Mouse (Mus musculus): ENCODE results near the gene Lst1. TPM values are rescaled to one million over a fixed set of nuclear protein-coding genes. Genes with fewer than 3 reads are reported as not detected.

The Lst1 gene
- polyA plus RNA-seq, 1 experiment = 18.9 TPM

- Histone ChIP-seq H3K4me1 (ENCODE audit: control insufficient read depth, insufficient read depth, low read length) (no peaks in the 10 kb centered on the region; the same call in 1 of the 2 replicates), H3K4me3 (ENCODE audit: insufficient read depth, low read length) (no peak overlapping the region), H3K27ac (ENCODE audit: insufficient read depth, low read length) (0 out of 2 replicates have a peak overlapping the region, but pooled peaks have one; percentile 1)
- TF ChIP-seq POLR2A (IDR thresholded peaks at IDR 0.05; ENCODE audit: extremely low read depth, insufficient read depth, low read length) = no peak
- TF ChIP-seq CTCF (IDR thresholded peaks at IDR 0.05; ENCODE audit: extremely low read depth, insufficient read depth, low read length) = no peak
Measured at GRCm38 (mm10) chr17:35174201-35174977, 13.8 kb downstream of the Lst1 start.

- Histone ChIP-seq H3K27ac (ENCODE audit: insufficient read depth, low read length) (no peak overlapping the region; the same call in 1 of the 2 replicates), H3K4me3 (ENCODE audit: insufficient read depth, low read length) (no peak overlapping the region), H3K4me1 (ENCODE audit: control insufficient read depth, insufficient read depth, low read length) (peaks cover 2% of the 10 kb centered on the region; the same call in 1 of the 2 replicates)
- TF ChIP-seq POLR2A (IDR thresholded peaks at IDR 0.05; ENCODE audit: extremely low read depth, insufficient read depth, low read length) (no peak), CTCF (IDR thresholded peaks at IDR 0.05; ENCODE audit: extremely low read depth, insufficient read depth, low read length) (no peak)
Measured at GRCm38 (mm10) chr17:35173329-35173728, 14.9 kb downstream of the Lst1 start.

- TF ChIP-seq POLR2A (IDR thresholded peaks at IDR 0.05; ENCODE audit: extremely low read depth, insufficient read depth, low read length) = no peak
- no peak for TF ChIP-seq CTCF (IDR thresholded peaks at IDR 0.05; ENCODE audit: extremely low read depth, insufficient read depth, low read length)
- peak overlapping the region; percentile 75 for H3K27ac ChIP-seq (ENCODE audit: insufficient read depth, low read length)
- no peak overlapping the region for H3K4me3 ChIP-seq (ENCODE audit: insufficient read depth, low read length)
- H3K4me1 ChIP-seq (ENCODE audit: control insufficient read depth, insufficient read depth, low read length) = peaks cover 2% of the 10 kb centered on the region; the same call in 1 of the 2 replicates
Measured at GRCm38 (mm10) chr17:35172445-35173234, 15.6 kb downstream of the Lst1 start.

GRCm38 (mm10) chr17:35168541-35169207 lies 19.6 kb downstream of the Lst1 start:
- TF ChIP-seq POLR2A (IDR thresholded peaks at IDR 0.05; ENCODE audit: extremely low read depth, insufficient read depth, low read length) (no peak), CTCF (IDR thresholded peaks at IDR 0.05; ENCODE audit: extremely low read depth, insufficient read depth, low read length) (peak; percentile 46; the same call in 1 of the 2 replicates)
- no peak overlapping the region for H3K27ac ChIP-seq (ENCODE audit: insufficient read depth, low read length)

GRCm38 (mm10) chr17:35167794-35168193 lies 20.4 kb downstream of the Lst1 start:
- Histone ChIP-seq H3K4me3 (ENCODE audit: insufficient read depth, low read length) (no peak overlapping the region), H3K4me1 (ENCODE audit: control insufficient read depth, insufficient read depth, low read length) (peaks cover 5% of the 10 kb centered on the region; the same call in 1 of the 2 replicates), H3K27ac (ENCODE audit: insufficient read depth, low read length) (no peak overlapping the region)
- TF ChIP-seq POLR2A (IDR thresholded peaks at IDR 0.05; ENCODE audit: extremely low read depth, insufficient read depth, low read length) (no peak), CTCF (IDR thresholded peaks at IDR 0.05; ENCODE audit: extremely low read depth, insufficient read depth, low read length) (no peak)

More at GRCm38 (mm10) chr17:35168541-35169207, 19.6 kb downstream of the Lst1 start:
- Histone ChIP-seq H3K4me1 (ENCODE audit: control insufficient read depth, insufficient read depth, low read length) (peaks cover 5% of the 10 kb centered on the region; the same call in 1 of the 2 replicates), H3K4me3 (ENCODE audit: insufficient read depth, low read length) (no peak overlapping the region)

GRCm38 (mm10) chr17:35166352-35167035 lies 21.7 kb downstream of the Lst1 start:
- Histone ChIP-seq H3K27ac (ENCODE audit: insufficient read depth, low read length) (no peak overlapping the region), H3K4me1 (ENCODE audit: control insufficient read depth, insufficient read depth, low read length) (peaks cover 7% of the 10 kb centered on the region), H3K4me3 (ENCODE audit: insufficient read depth, low read length) (no peak overlapping the region)
- TF ChIP-seq CTCF (IDR thresholded peaks at IDR 0.05; ENCODE audit: extremely low read depth, insufficient read depth, low read length) = peak; percentile 62
- no peak for TF ChIP-seq POLR2A (IDR thresholded peaks at IDR 0.05; ENCODE audit: extremely low read depth, insufficient read depth, low read length)

- no peak for TF ChIP-seq POLR2A (IDR thresholded peaks at IDR 0.05; ENCODE audit: extremely low read depth, insufficient read depth, low read length)
- TF ChIP-seq CTCF (IDR thresholded peaks at IDR 0.05; ENCODE audit: extremely low read depth, insufficient read depth, low read length) = no peak
- Histone ChIP-seq H3K4me1 (ENCODE audit: control insufficient read depth, insufficient read depth, low read length) (peaks cover 7% of the 10 kb centered on the region), H3K27ac (ENCODE audit: insufficient read depth, low read length) (peak overlapping the region; percentile 93; the same call in 1 of the 2 replicates), H3K4me3 (ENCODE audit: insufficient read depth, low read length) (peak overlapping the region; percentile 49)
Measured at GRCm38 (mm10) chr17:35165451-35166155, 22.6 kb downstream of the Lst1 start.

Data from cortical plate, adult 2 months (tissue).